8 mouse cellular contexts compared by ENCODE assay signal in genomic region chr19:46499836-46500580, GRCm38 (mm10). TPM values are rescaled to one million over a fixed set of nuclear protein-coding genes. Genes with fewer than 3 reads are reported as not detected.
DNase-seq lines count a peak whose midpoint lies in the region; ATAC-seq and TF ChIP-seq lines count a peak whose summit lies in the region.

No protein-coding gene starts in this region.

- DNase-seq in heart, postnatal 10 days, result peak; percentile 98
- DNase-seq in large intestine, adult 2 months (ENCODE audit: low read depth, low spot score), result peak; percentile 99
- peak; percentile 99 for DNase-seq in liver, postnatal 0 days
- peak; percentile 98 for DNase-seq in testis, postnatal 10 days (ENCODE audit: low spot score)

- no peaks in the 10 kb centered on the region for H3K27me3 ChIP-seq in ES-Bruce4 (ENCODE audit: control insufficient read depth, insufficient read depth, low read length, poor library complexity, severe bottlenecking)
- no peaks in the 10 kb centered on the region for H3K27me3 ChIP-seq in forebrain, embryonic 13.5 days
- no peaks in the 10 kb centered on the region for H3K27me3 ChIP-seq in liver, postnatal 0 days (ENCODE audit: insufficient read depth, low read length)
- H3K27me3 ChIP-seq in neural tube, embryonic 14.5 days (ENCODE audit: control insufficient read depth, insufficient read depth, low read length), result no peaks in the 10 kb centered on the region; the same call in 1 of the 2 replicates

- no peaks in the 10 kb centered on the region for H3K9me3 ChIP-seq in ES-Bruce4 (replicated peaks; ENCODE audit: control insufficient read depth, insufficient read depth, low read length, poor library complexity, severe bottlenecking)
- no peaks in the 10 kb centered on the region for H3K9me3 ChIP-seq in forebrain, embryonic 13.5 days (replicated peaks)
- H3K9me3 ChIP-seq in liver, postnatal 0 days (ENCODE audit: low read length), result no peaks in the 10 kb centered on the region
- H3K9me3 ChIP-seq in neural tube, embryonic 14.5 days (ENCODE audit: control insufficient read depth, low read length), result no peaks in the 10 kb centered on the region

- peaks cover 2% of the 10 kb centered on the region for H3K4me1 ChIP-seq in ES-Bruce4 (ENCODE audit: control insufficient read depth, insufficient read depth, low read length)
- peaks cover 20% of the 10 kb centered on the region for H3K4me1 ChIP-seq in forebrain, embryonic 13.5 days
- peaks cover 17% of the 10 kb centered on the region for H3K4me1 ChIP-seq in liver, postnatal 0 days (ENCODE audit: insufficient read depth)
- peaks cover 10% of the 10 kb centered on the region for H3K4me1 ChIP-seq in neural tube, embryonic 14.5 days (ENCODE audit: control insufficient read depth, insufficient read depth, low read length)

- no peak for TF ChIP-seq POLR2A in ES-Bruce4 (IDR thresholded peaks at IDR 0.05; ENCODE audit: insufficient read depth, low read length)

- WGBS in forebrain, embryonic 13.5 days, result under 1% methylated on average over 51 of the region's 52 CpGs
- WGBS in large intestine, adult 2 months, result under 1% methylated on average over 52 of the region's 52 CpGs
- WGBS in liver, postnatal 0 days (ENCODE audit: insufficient replicate concordance), result under 1% methylated on average over 36 of the region's 52 CpGs
- WGBS in neural tube, embryonic 14.5 days, result under 1% methylated on average over 43 of the region's 52 CpGs

- peak overlapping the region; percentile 92 for H3K4me3 ChIP-seq in ES-Bruce4 (ENCODE audit: low read depth, low read length)
- peak overlapping the region; percentile 96 for H3K4me3 ChIP-seq in forebrain, embryonic 13.5 days
- H3K4me3 ChIP-seq in liver, postnatal 0 days (ENCODE audit: low read depth, low read length), result peak overlapping the region; percentile 94
- H3K4me3 ChIP-seq in neural tube, embryonic 14.5 days (ENCODE audit: low read depth, low read length), result peak overlapping the region; percentile 99

- peak overlapping the region; percentile 94 for H3K9ac ChIP-seq in ES-Bruce4 (ENCODE audit: low read depth, poor library complexity, severe bottlenecking)
- peak overlapping the region; percentile 100 for H3K9ac ChIP-seq in forebrain, embryonic 13.5 days
- H3K9ac ChIP-seq in liver, postnatal 0 days (replicated peaks), result peak overlapping the region; percentile 96
- H3K9ac ChIP-seq in neural tube, embryonic 14.5 days (replicated peaks; ENCODE audit: low read depth, low read length), result peak overlapping the region; percentile 98

- peak overlapping the region; percentile 87 for H3K27ac ChIP-seq in ES-Bruce4 (ENCODE audit: insufficient read depth, low read length)
- peak overlapping the region; percentile 100 for H3K27ac ChIP-seq in forebrain, embryonic 13.5 days
- H3K27ac ChIP-seq in liver, postnatal 0 days (ENCODE audit: low read depth), result peak overlapping the region; percentile 99
- H3K27ac ChIP-seq in neural tube, embryonic 14.5 days (ENCODE audit: low read depth, low read length), result peak overlapping the region; percentile 100

- H3K36me3 ChIP-seq in ES-Bruce4 (ENCODE audit: control insufficient read depth, insufficient read depth, low read length, poor library complexity, severe bottlenecking), result no peaks in the 10 kb centered on the region
- H3K36me3 ChIP-seq in forebrain, embryonic 13.5 days (ENCODE audit: poor library complexity, severe bottlenecking), result peaks cover 1% of the 10 kb centered on the region; the same call in 1 of the 2 replicates
- H3K36me3 ChIP-seq in liver, postnatal 0 days (replicated peaks; ENCODE audit: insufficient read depth, low read length), result no peaks in the 10 kb centered on the region
- no peaks in the 10 kb centered on the region; the same call in 1 of the 2 replicates for H3K36me3 ChIP-seq in neural tube, embryonic 14.5 days (ENCODE audit: control insufficient read depth, insufficient read depth, low read length)

- peak overlapping the region; percentile 98 for H3K4me2 ChIP-seq in forebrain, embryonic 13.5 days
- peak overlapping the region; percentile 98 for H3K4me2 ChIP-seq in liver, postnatal 0 days (ENCODE audit: low read depth, low read length)
- peak overlapping the region; percentile 97 for H3K4me2 ChIP-seq in neural tube, embryonic 14.5 days (ENCODE audit: low read depth, low read length)

- TF ChIP-seq CTCF in ES-Bruce4 (IDR thresholded peaks at IDR 0.05; ENCODE audit: low read depth, low read length), result no peak
- peak; percentile 9; the same call in 1 of the 2 replicates for TF ChIP-seq CTCF in liver, postnatal 0 days (IDR thresholded peaks at IDR 0.05; ENCODE audit: low read depth)

- intact Hi-C loops in heart, postnatal 10 days (cut with DNase I), result loop anchor here (1.0 kb wide), 1 partner anchor 16 kb away; no protein-coding TSS in a partner anchor

- TF ChIP-seq EP300 in ES-Bruce4 (IDR thresholded peaks at IDR 0.05; ENCODE audit: insufficient read depth, low read depth, low read length), result peak; percentile 56; the same call in 1 of the 2 replicates
- no peak; the same call in 1 of the 2 replicates for TF ChIP-seq EP300 in liver, postnatal 0 days (IDR thresholded peaks at IDR 0.05; ENCODE audit: low read depth)

- ATAC-seq in cerebellum, adult (ENCODE audit: insufficient number of reproducible peaks, low FRiP score, low TSS enrichment), result peak; percentile 61
- peak; percentile 89 for ATAC-seq in forebrain, embryonic 13.5 days
- peak; percentile 62 for ATAC-seq in liver, postnatal 0 days
- peak; percentile 88 for ATAC-seq in neural tube, embryonic 14.5 days (ENCODE audit: low read depth)

RNA-seq across cellular contexts. Expression of gene Trim8, which starts 1.5 kb away (rescaled TPM):
- polyA plus RNA-seq in ES-Bruce4 (2011; ENCODE audit: insufficient read depth, insufficient read length, low read depth, missing spikeins), result 14.2 and 16.3 TPM in 2 replicates
- 22.5 and 22.6 TPM in 2 replicates for polyA plus RNA-seq in forebrain, embryonic 13.5 days (2015; fragmentation: Nextera tagmentation; extraction: Ambion mirVana)
- 10 to 100 TPM; 49.9 to 50.6 TPM for total RNA-seq in heart, postnatal 10 days (2021)
- polyA plus RNA-seq in large intestine, adult 2 months (2012; rRNA removed), result 16.4 and 19.7 TPM in 2 replicates
- polyA plus RNA-seq in liver, postnatal 0 days (2015; fragmentation: Nextera tagmentation; extraction: Ambion mirVana), result 7.9 and 9.8 TPM in 2 replicates
- 32.2 and 37.5 TPM in 2 replicates for polyA plus RNA-seq in neural tube, embryonic 14.5 days (2014; fragmentation: Nextera tagmentation; extraction: Ambion mirVana)

Comparison
In these comparisons a context has a peak if more than half of its experiments do, and no peak if none do; other contexts are left out.
1. Peak in every context shown above with its lines: DNase-seq, ATAC-seq, H3K4me3 ChIP-seq and H3K27ac ChIP-seq.